Mouse (Mus musculus) neural tube, embryonic 14.5 days (tissue): Measurements from ENCODE around the gene Ccl4. TPM values are rescaled to one million over a fixed set of nuclear protein-coding genes. Genes with fewer than 3 reads are reported as not detected.

ENCODE experiments used
- ATAC-seq: fragments of 200-750 bp; cut with Nextera tagmentation; 2 replicates; pipeline ENCODE4 v1.8.0; 2017; ENCODE audit warnings: low read depth, mild to moderate bottlenecking, moderate TSS enrichment, moderate library complexity
- H3K27ac ChIP-seq: fragments of 300-500 bp; sonication (generic); 2 replicates; pipeline ENCODE4 v1.5.1; 2014; ENCODE audit warnings: low read depth, mild to moderate bottlenecking, control low read depth, low read length, moderate library complexity, mixed read lengths
- H3K27me3 ChIP-seq: fragments of 300-500 bp; sonication (generic); 2 replicates; pipeline ENCODE4 v1.6.1; 2014; ENCODE audit warnings: low read length; ENCODE audit not compliant: control insufficient read depth, insufficient read depth
- H3K36me3 ChIP-seq: fragments of 300-500 bp; sonication (generic); 2 replicates; pipeline ENCODE4 v1.6.1; 2014; ENCODE audit warnings: low read length, mixed read lengths; ENCODE audit not compliant: control insufficient read depth, insufficient read depth
- H3K4me1 ChIP-seq: fragments of 300-500 bp; sonication (generic); 2 replicates; pipeline ENCODE4 v1.6.1; 2014; ENCODE audit warnings: low read length; ENCODE audit not compliant: control insufficient read depth, insufficient read depth
- H3K4me2 ChIP-seq: fragments of 300-500 bp; sonication (generic); 2 replicates; pipeline ENCODE4 v1.6.1; 2014; ENCODE audit warnings: mild to moderate bottlenecking, low read depth, low read length, control low read depth
- H3K4me3 ChIP-seq: fragments of 300-500 bp; sonication (generic); 2 replicates; pipeline ENCODE4 v1.5.1; 2014; ENCODE audit warnings: low read depth, low read length, control low read depth, mixed read lengths
- H3K9ac ChIP-seq: fragments of 300-500 bp; sonication (generic); replicated peaks from 2 replicates; pipeline ENCODE4 v1.6.1; 2014; ENCODE audit warnings: low read depth, mild to moderate bottlenecking, control low read depth, low read length, mixed read lengths
- H3K9me3 ChIP-seq: fragments of 300-500 bp; sonication (generic); 2 replicates; pipeline ENCODE4 v1.6.1; 2016; ENCODE audit warnings: low read length; ENCODE audit not compliant: control insufficient read depth
- WGBS: fragments of 180-500 bp; shearing (Covaris S2); extraction: QIAGEN DNeasy Blood & Tissue Kit; methylation state at CpG from one replicate; pipeline ENCODE4 v1.1.7; 2014; 5-methylcytosine and 5-hydroxymethylcytosine counted together
- polyA plus RNA-seq: library from polyadenylated mRNA; unstranded; fragments of >200 nt; fragmentation: Nextera tagmentation; extraction: Ambion mirVana; gene quantifications from 2 replicates; pipeline ENCODE4 v1.2.1, GENCODE M21; 2014

Gene Ccl4
- 0.58 and 0.67 TPM in 2 replicates for polyA plus RNA-seq

DNA sequence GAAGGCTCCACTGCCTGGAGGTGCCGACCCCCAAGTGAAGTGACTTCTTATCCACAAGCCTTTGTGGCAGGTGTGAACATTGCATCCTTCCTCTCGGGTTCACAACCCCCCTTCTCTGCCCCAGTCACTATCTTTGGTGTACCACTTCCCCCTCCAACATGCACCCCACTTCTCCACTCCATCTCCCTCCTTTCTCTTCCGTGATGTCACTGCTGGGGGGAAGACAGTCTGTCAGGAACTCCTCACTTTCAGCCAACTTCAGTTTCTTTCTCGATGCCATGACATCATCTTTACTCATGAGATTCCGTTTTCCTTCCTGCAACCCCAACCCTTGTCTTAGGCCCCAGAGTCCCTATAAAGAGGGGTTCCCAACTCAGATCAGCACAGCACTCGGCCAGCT lies at the start of gene Ccl4:
Ccl4 (plus strand) TSS at position 381 of the 400 bp plus-strand sequence.
- H3K9ac ChIP-seq: no peak within 1 kb of the TSS
- WGBS: 87% methylated on average over 6 of the region's 6 CpGs
- no peak within 1 kb of the TSS for H3K27ac ChIP-seq

GRCm38 (mm10) chr11:83616586-83616985 lies 45.8 kb upstream of the Ccl4 start:
- H3K4me2 ChIP-seq: no peak overlapping the region
- 95% methylated on average over 1 of the region's 1 CpGs for WGBS
- no peaks in the 10 kb centered on the region for H3K36me3 ChIP-seq
- H3K4me1 ChIP-seq: no peaks in the 10 kb centered on the region
- H3K27ac ChIP-seq: no peak overlapping the region
- no peaks in the 10 kb centered on the region for H3K9me3 ChIP-seq
- no peak overlapping the region for H3K9ac ChIP-seq
- no peak overlapping the region for H3K4me3 ChIP-seq
- H3K27me3 ChIP-seq: no peaks in the 10 kb centered on the region
- ATAC-seq: no peak

More for the DNA sequence above, at the start of gene Ccl4:
- ATAC-seq: no peak
- Histone ChIP-seq H3K27me3 (no peaks in the 10 kb centered on the region), H3K36me3 (no peaks in the 10 kb centered on the region), H3K9me3 (no peaks in the 10 kb centered on the region), H3K4me1 (no peaks in the 10 kb centered on the region), H3K4me2 (no peak within 1 kb of the TSS), H3K4me3 (no peak within 1 kb of the TSS)

DNA sequence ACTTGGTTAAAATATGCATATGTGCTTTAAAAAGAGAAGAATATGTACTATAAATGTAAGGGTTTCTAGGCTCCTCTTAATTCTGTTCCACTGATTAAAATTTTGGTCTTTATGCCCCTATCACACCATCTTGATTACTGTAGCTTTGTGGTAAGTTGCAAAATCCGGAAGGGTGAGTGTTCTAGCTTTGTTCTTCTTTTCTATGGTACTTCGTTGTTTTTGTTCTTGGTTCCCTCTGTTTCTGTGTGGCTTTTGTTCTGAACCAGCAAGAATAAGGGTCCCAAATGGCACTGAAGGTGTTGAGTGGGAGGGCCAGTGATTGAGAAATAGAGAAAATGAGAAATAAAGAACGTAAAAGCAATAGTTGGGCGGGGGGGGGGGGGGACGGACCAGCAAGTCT lies 44.1 kb upstream of the Ccl4 start:
- no peak overlapping the region for H3K4me2 ChIP-seq
- no peaks in the 10 kb centered on the region for H3K27me3 ChIP-seq
- no peak for ATAC-seq
- H3K36me3 ChIP-seq: no peaks in the 10 kb centered on the region
- no peak overlapping the region for H3K4me3 ChIP-seq
- H3K4me1 ChIP-seq: no peaks in the 10 kb centered on the region
- 57% methylated on average over 5 of the region's 5 CpGs for WGBS
- H3K27ac ChIP-seq: no peak overlapping the region
- no peak overlapping the region for H3K9ac ChIP-seq
- no peaks in the 10 kb centered on the region for H3K9me3 ChIP-seq

GRCm38 (mm10) chr11:83619037-83619436 lies 43.3 kb upstream of the Ccl4 start:
- 97% methylated on average over 1 of the region's 1 CpGs for WGBS
- H3K4me3 ChIP-seq: no peak overlapping the region
- H3K4me2 ChIP-seq: no peak overlapping the region
- no peaks in the 10 kb centered on the region for H3K9me3 ChIP-seq
- no peak overlapping the region for H3K27ac ChIP-seq
- no peaks in the 10 kb centered on the region for H3K4me1 ChIP-seq
- H3K27me3 ChIP-seq: no peaks in the 10 kb centered on the region
- H3K36me3 ChIP-seq: no peaks in the 10 kb centered on the region
- H3K9ac ChIP-seq: no peak overlapping the region
- no peak for ATAC-seq

GRCm38 (mm10) chr11:83623586-83623985 lies 38.8 kb upstream of the Ccl4 start:
- H3K4me2 ChIP-seq: no peak overlapping the region
- ATAC-seq: no peak
- WGBS: 87% methylated on average over 3 of the region's 3 CpGs
- no peak overlapping the region for H3K4me3 ChIP-seq
- H3K9ac ChIP-seq: no peak overlapping the region
- H3K4me1 ChIP-seq: no peaks in the 10 kb centered on the region
- H3K27me3 ChIP-seq: no peaks in the 10 kb centered on the region
- H3K9me3 ChIP-seq: no peaks in the 10 kb centered on the region
- H3K36me3 ChIP-seq: no peaks in the 10 kb centered on the region
- H3K27ac ChIP-seq: no peak overlapping the region

DNA sequence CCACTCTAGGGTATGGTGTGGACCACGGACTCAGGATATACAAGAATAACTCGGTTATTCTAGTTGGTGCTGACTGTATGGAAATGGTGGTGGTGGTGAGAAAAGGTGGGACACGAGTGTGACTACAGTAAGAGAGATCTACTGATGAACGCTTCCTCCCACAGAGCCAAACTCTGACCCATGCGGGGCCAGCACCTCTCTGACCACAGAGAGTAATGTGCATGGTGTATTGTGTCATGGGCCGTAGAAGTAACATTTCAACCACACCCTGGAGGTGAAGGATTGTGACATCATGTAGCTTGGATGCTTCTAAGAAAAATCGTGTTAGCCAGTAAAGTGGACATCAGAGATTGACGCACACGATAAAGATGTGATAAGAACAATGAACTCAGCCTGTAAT lies 33.6 kb upstream of the Ccl4 start:
- Histone ChIP-seq H3K27ac (no peak overlapping the region), H3K27me3 (no peaks in the 10 kb centered on the region), H3K36me3 (no peaks in the 10 kb centered on the region), H3K4me3 (no peak overlapping the region), H3K9me3 (no peaks in the 10 kb centered on the region), H3K4me1 (no peaks in the 10 kb centered on the region), H3K9ac (no peak overlapping the region), H3K4me2 (no peak overlapping the region)
- 89% methylated on average over 9 of the region's 9 CpGs for WGBS
- ATAC-seq: no peak

DNA sequence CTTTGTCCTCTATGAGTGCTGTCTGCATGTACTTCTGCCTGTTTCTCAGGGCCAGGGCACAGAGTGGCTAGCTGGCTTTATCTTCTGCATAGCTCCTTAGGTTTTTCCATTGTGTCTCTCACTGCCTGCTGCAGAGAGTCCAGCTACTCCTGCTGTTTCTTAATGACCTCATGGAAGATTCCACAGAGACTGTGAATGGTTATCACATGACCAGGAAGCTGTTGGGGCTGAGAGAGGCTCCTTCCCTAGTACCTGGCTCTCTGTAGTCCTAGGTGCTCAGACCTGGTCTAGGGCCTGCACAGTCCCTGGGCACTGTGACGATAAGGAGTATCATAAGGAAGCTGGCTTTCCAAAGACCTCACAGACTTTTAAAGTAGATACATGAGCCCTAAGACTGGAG lies 31.8 kb upstream of the Ccl4 start:
- Histone ChIP-seq H3K9ac (no peak overlapping the region), H3K4me1 (no peaks in the 10 kb centered on the region), H3K4me3 (no peak overlapping the region), H3K27me3 (no peaks in the 10 kb centered on the region), H3K4me2 (no peak overlapping the region), H3K9me3 (no peaks in the 10 kb centered on the region), H3K36me3 (no peaks in the 10 kb centered on the region), H3K27ac (no peak overlapping the region)
- ATAC-seq: no peak
- WGBS: 96% methylated on average over 1 of the region's 1 CpGs

GRCm38 (mm10) chr11:83631065-83631464 lies 31.3 kb upstream of the Ccl4 start:
- 85% methylated on average over 2 of the region's 2 CpGs for WGBS
- no peak for ATAC-seq

DNA sequence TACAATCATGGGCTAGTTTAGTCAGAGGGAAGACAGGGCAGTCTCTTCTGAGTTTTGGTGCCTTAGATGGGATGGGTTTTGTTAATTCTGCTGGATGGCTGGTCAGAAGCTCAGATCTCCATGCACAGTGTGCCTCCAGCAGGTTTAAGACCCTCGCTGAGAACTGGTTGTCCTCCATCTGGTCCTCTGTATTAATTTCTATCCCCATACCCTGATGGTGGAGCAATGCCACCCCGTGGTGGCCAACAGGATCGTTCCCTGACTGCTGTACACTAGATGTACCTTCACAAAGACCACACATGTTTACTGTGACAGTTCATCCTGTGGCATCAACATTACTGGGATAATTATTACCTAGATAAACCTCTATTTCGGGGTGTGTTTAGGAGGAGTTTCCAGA lies 29.6 kb upstream of the Ccl4 start:
- Histone ChIP-seq H3K36me3 (no peaks in the 10 kb centered on the region), H3K4me2 (no peak overlapping the region), H3K4me3 (no peak overlapping the region), H3K9me3 (no peaks in the 10 kb centered on the region), H3K27me3 (no peaks in the 10 kb centered on the region), H3K27ac (no peak overlapping the region), H3K4me1 (no peaks in the 10 kb centered on the region), H3K9ac (no peak overlapping the region)
- ATAC-seq: no peak
- 75% methylated on average over 4 of the region's 4 CpGs for WGBS

More at GRCm38 (mm10) chr11:83631065-83631464, 31.3 kb upstream of the Ccl4 start:
- Histone ChIP-seq H3K36me3 (no peaks in the 10 kb centered on the region), H3K4me3 (no peak overlapping the region), H3K9me3 (no peaks in the 10 kb centered on the region), H3K27ac (no peak overlapping the region), H3K27me3 (no peaks in the 10 kb centered on the region), H3K4me1 (no peaks in the 10 kb centered on the region), H3K4me2 (no peak overlapping the region), H3K9ac (no peak overlapping the region)

DNA sequence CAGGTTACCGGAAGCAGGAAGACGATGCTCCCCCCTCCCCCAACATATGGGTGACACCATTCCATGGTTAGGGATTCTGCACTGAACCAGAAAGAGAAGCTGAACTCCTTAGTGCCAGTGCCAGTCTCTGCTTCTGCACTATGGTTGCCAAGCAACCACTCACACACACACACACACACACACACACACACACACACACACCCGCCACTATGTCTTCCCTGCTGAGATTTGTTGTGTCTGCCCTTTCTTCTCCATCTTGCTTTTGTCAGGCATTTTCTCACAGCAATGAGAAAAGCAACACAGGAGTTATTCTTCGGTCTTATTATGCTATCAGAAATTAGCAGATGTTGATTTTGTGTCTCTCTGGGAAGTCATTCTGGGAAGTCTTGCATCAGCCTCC lies 28.0 kb upstream of the Ccl4 start:
- no peak overlapping the region for H3K9ac ChIP-seq
- 43% methylated on average over 4 of the region's 4 CpGs for WGBS
- H3K27me3 ChIP-seq: no peaks in the 10 kb centered on the region
- H3K9me3 ChIP-seq: no peaks in the 10 kb centered on the region
- ATAC-seq: no peak
- H3K36me3 ChIP-seq: no peaks in the 10 kb centered on the region
- no peak overlapping the region for H3K4me3 ChIP-seq
- H3K4me2 ChIP-seq: no peak overlapping the region
- no peak overlapping the region for H3K27ac ChIP-seq
- no peaks in the 10 kb centered on the region for H3K4me1 ChIP-seq
